Mouse (Mus musculus) olfactory bulb, adult 2 months (tissue): ENCODE measurements around the gene Cd209g.

Experiments
- CTCF ChIP-seq: fragments of 200-500 bp; IDR thresholded peaks from 2 replicates; pipeline ENCODE4 v1.5.1; 2012; ENCODE audit warnings: low read depth, mild to moderate bottlenecking, low read length, moderate library complexity; ENCODE audit not compliant: insufficient read depth
- POLR2A ChIP-seq: fragments of 200-500 bp; IDR thresholded peaks from 2 replicates; pipeline ENCODE4 v1.6.1; 2012; ENCODE audit warnings: mild to moderate bottlenecking, low read depth, low read length, moderate library complexity; ENCODE audit not compliant: insufficient read depth

- TF ChIP-seq CTCF: no peak
- no peak for TF ChIP-seq POLR2A
Observed at GRCm38 (mm10) chr8:4167918-4168317, 34.0 kb downstream of the Cd209g start.
